Mouse (Mus musculus): ENCODE measurements around the gene Cfap70. TPM values are rescaled to one million over a fixed set of nuclear protein-coding genes. Genes with fewer than 3 reads are reported as not detected.

Gene Cfap70
- total RNA-seq (2021): 1 to 10 TPM in 1 of 2 experiments, under 1 TPM in 1; 0.96 to 1.1 TPM
- long read RNA-seq, experiment 1: 0 reads
- long read RNA-seq, experiment 2, partial matches to known transcripts: 2 of 2 reads
- long read RNA-seq, experiment 2, other reads (novel, unspliced or antisense): 0 of 2 reads

DNA sequence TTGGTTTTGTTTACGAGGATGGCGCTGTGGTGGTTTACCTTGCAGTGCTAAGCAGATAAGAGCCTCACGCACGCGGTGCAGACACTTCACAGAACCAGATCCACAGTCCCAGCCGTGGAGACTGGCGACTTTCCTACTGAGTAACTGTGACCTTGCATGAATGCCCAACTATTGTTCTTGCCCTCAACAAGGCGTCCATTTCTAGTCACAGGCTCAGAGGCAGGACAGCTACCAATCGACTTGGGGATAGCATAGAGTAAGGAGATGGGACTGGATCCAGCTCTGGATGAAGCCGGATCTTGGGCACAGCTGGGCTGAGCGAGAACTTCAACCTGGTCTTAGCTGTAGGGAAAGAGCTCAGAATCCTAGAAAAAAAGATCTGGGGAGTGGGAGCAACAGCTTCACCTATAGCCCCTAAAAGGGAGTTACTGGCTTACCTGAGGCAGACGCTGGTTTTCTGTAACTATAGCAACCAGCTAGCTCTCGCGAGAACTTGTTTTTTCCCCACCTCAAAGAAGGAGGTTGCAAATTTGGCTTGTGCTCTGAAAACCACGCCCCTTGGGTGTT lies at the start of gene Cfap70:
Cfap70 (minus strand) TSS at position 462 of the 567 bp plus-strand sequence.
- peak; percentile 41 to 51 for DNase-seq (ENCODE audit: low spot score in 2 of 2)

DNA sequence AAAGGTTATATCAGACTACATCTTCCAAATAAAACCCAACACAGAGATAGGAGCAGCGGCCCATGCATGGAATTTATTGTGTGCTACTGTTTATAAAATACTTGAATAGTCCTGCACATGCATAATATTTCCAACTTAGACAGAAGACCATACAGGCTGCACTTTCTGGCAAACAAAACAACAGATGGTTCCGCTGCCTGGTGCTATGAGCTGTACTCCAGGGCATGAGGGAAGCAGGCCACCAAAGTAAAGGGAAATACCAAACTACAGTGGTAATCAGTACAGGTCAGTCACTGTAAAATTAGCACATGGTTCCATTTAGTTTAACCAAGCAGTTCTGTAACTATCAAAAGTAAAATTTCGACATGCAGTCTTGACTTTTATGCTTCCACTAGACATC lies 48.0 kb upstream of the Cfap70 start:
- no peak for DNase-seq (ENCODE audit: low spot score in 2 of 2)

DNA sequence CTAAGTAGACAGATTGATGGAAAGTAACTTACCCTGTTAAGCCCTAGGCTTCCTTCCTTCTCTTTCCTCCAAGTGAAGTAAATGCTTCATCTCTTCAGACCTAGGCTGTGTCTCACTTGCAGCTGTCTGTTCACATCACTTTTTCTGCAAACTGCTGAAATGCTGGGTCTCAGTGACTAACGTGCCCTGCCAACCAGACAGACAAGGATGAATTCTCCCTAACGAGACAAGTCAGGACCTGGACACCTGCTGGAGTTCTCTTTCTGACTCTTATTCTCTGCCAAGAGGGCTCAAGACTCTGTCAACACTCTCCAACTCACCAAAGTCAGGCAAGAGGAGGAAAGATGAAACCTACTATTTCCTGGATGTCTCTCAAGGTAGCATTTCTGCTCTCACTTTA lies 44.6 kb upstream of the Cfap70 start, which contains the start of gene Mss51:
Mss51 (minus strand) TSS at position 299 of the 400 bp plus-strand sequence.
- no peak for DNase-seq (ENCODE audit: low spot score in 2 of 2)

DNA sequence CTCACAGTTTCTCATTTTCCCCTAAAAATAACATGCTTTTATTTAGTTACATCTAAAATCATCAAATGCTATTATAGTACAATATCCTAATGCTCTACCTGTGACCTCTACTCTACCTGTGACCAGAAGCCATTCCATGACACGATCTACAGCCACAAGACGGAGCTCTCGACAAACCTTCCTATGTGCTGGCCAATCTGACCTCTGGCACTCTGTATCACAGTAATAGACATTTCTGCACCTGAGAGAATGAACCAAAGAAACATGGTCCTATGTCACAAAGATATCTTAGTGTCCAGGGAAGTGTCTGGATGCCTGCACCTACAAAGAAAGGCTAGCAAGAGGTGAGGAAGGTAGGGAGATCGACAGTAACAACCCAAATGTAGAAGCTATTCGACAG lies 34.0 kb upstream of the Cfap70 start:
- no peak for DNase-seq (ENCODE audit: low spot score in 2 of 2)

DNA sequence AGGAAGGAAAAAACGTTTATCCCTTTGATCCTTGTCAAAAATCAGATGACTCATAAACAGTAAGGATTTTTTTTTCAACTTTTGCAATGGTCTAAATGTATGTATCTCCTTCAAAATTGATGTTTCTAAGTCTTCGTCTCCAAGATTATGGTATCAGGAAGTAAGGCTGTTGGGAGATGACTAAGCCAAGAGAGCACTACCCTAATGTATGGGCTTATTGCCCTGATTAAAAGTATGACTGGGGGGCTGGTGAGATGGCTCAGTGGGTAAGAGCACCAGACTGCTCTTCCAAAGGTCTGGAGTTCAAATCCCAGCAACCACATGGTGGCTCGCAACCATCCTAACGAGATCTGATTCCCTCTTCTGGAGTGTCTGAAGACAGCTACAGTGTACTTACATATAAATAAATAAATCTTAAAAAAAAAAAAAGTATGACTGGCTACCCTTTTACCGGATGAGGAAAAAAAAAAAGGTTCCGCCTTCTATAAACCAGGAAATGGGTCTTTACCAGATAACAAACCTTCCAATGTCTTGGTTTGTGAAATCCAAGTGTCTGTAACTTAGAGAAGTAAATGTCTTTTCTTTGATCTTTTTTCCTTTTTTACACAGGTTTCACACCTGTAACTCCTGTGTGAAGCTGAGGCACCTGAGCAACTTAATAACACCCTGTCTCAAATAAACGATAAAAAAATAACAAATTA lies 30.2 kb upstream of the Cfap70 start:
- DNase-seq (ENCODE audit: low spot score in 2 of 2): no peak

DNA sequence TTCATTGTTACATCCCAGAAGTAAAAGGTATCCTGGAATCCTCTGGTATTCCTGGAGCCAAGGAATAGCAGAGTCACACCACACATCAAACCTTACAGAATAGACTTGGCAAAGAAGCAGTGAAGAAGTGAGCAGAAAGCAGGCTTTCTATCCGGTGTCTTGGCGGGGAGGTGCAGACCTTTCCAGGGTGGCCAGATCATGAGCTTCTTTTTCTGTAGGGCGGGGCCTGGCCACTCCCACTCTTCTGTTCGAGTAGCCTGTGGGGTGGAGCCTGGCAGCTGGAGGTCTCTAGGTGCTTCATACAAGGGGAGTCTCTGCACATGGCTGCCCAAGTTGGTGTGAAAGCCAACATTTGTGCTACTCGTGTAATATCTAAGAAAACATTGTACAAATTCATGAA lies 29.2 kb upstream of the Cfap70 start:
- DNase-seq (ENCODE audit: low spot score in 2 of 2): no peak

DNA sequence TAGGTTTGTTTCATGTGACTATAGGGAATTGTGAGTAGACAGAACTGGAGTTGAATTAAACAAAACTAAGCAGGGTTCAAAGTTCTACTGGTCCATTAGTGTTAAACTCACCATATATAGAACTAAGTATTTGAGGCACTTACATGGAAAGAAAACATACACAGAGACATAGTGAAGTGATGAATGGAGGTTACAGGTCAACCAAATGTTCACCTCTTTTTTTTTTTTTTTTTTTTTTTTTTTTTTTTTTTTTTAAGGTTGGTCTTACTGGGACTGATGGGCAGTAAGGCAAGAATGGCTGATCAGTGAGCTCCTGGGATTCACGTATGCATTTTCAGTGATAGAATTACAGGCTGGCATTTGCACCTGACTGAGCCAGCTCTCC lies 28.2 kb upstream of the Cfap70 start:
- no peak for DNase-seq (ENCODE audit: low spot score in 2 of 2)

DNA sequence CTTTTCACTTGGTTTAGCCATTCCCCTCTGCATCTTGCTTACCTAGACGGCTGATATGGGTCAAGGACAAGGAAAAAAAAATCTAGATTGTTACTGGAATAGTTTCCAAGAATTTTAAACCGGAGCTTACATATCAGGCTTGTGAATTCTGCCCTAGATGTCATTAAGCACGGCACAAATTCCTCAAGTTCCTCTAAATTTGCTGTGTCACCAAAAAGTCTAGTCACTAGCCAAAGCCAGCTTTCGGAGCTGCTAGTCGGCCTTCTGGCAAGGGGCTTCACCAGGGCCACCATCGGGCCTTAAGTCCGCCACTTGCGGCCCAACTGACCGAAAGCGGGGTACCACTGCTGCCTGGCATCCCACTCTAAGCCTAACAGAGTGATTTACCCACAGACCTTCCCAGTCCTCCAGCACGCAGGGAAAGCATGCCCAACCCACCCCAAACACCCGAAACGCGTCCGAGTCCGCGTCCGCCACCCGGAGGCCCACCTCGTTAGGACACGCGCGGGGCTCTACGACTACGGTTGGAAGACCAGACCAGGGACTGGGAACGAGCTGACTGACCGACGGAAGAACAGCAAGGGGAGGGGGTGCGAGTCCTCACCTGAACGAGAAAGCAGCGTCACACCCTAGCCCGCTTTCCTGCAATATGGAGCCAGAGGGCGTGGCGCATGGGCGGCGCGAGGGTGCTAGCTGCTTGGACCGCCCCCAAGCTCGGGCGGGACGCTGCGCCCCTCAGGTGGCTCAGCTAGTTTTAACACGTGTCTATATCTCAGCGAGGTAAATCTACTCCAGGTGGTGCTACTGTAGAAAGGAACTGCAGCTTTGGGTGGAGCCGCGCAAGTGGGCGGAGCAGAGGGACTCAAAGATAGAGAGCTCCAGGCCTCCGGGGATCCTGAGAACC lies 27.5 kb upstream of the Cfap70 start, which contains the start of gene Anxa7:
Anxa7 (minus strand) TSS at position 843 of the 904 bp plus-strand sequence.
- DNase-seq (ENCODE audit: low spot score in 2 of 2): peak; percentile 78 to 80

DNA sequence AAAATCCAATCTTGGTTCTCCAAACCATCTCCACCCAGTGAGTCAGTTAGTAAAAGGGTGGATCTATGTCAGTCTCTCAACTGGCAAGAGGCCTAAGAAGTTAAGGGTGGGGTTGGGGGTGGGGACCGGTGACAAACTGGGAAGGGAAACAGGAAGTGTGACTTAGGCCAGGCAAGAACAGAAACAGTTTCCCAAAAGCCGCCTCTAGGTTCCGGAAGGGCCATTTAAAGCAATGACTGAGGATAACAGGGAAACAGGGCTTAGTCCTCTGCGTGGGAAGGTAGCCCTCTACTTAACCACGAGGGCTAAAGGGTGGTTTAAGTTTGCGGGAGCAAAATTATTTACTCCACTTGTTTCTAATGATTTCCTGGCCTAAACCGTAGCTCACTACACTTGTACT lies 26.8 kb upstream of the Cfap70 start:
- DNase-seq (ENCODE audit: low spot score in 2 of 2): peak; percentile 26 to 34

DNA sequence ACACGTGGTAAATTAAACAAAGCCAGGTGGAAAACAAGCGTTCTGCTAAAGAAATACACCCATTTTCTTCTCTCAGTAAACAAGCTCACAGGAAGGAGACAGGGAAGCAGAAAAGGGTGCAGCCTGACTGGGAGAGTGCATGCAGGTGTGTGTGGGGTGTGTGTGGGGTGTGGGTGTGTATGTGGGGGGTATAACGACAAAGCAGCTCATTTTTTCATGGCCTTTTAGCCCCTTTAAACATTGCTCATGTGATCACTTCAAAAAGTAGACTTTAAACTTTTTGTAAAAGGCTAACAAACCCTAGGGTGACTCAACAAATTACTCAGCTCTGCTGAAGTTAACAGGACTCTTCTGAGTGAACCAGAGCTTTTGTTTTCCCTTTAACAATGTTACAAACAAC lies 26.4 kb upstream of the Cfap70 start:
- DNase-seq (ENCODE audit: low spot score in 2 of 2): no peak

DNA sequence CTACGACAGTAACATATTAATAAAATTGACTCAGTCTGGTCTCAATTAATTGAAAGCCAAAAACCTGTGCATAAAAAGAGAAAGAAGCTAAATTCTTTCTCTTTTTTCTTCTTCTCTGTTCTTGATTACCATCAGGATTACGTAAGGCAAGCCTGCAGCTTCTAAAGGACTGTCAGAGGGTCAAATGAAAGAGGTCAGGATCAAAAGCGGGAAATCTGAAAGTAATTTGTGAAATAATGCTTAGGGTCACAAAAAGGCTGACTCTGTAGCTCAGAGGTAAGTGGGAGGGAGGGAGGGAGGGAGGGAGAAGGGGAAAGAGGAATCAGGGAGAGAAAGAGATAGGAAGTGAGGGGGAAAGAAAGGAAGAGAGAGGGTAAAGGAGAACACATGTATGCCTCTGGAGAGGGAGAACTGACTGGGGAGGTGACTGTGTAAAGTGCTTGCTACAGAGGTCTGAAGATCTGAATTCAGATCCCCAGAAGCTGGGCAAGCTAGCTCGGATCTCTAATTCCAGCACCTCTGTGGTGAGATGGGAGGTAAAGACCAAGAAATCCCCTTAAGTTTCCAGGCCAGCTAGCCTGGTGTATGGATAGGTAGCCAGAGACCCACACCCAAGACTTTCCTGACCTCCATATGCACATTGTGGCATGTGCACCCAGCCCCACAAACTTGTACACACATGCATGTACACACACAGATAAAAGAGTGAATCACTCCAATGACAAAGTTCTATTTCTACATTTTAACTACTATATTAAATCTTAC lies 25.4 kb upstream of the Cfap70 start:
- no peak for DNase-seq (ENCODE audit: low spot score in 2 of 2)

DNA sequence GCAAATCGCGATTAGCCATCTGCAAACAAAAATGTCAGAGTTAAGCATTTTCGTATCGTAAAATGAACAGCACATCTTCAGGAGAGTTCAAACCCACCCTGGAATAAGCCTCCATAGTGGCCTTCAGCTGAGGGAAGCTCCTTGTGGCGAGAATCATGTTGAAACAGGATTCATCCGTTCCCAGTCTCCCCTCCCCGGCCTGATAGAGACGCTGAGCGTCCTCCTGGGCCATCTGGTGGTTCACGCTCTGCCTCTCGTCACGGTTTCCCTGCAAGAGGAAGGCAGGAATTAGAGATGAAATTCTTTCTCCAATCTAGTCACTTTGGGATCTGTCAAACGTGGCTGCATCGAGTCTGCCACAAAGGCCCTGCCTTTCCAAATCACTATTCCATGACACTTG lies 8.2 kb upstream of the Cfap70 start:
- DNase-seq (ENCODE audit: low spot score in 2 of 2): no peak

DNA sequence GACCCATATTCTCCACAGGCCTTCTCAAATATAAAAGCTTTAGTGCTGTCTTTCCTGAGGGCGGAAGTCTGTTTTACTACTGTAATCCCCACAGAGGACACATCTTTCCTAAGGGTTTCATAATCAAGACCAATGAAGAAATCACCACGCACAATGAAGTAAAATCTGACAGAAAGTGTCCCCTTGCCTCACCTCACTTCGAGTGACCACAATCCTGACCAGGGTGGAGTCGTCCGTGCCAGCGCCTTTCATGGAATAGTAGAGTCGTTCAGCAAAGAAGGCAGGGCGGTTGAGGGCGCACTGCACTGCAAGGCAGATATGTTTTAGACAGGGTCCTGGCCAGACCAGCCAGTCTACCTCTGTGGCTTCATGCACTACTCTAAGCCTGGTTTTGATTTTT lies 6.4 kb upstream of the Cfap70 start:
- DNase-seq (ENCODE audit: low spot score in 2 of 2): no peak

DNA sequence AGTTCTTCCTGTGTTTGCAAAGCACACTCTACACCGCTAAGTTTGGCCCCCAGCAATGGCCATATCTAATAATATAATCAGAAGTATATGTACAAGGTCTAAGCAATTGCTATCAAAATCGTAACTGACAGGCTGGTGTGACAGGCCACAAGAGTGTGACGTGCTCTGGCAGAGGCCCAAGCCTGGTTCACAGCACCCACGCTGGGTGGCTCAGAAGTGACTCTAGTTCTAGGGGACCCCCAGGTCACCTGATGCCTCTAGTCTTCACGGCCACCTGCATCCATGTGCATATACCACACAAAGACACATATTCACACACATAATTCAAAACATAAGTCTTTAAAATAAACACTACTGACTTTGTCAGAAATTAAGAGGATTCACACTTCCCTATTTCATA lies 903 bp upstream of the Cfap70 start:
- no peak for DNase-seq (ENCODE audit: low spot score in 2 of 2)

DNA sequence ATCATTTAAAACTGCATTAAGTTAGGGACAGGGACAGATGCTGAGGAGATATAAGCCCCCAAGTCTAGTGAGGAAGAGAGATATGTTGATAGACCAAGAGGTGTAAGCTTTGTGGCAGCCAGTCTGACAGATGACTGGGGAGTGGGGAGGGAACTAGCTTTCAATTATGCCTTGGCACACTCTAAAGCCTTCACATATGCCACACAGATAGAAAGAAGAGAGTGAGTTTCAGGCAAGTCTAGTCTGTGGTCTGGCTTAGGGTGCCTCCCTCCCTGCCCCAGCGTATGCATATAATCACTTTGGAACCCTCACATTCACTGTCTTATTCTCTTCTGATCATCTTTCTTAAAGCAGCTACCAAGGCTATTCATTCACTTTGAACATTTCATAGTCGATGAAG lies 724 bp downstream of the Cfap70 start:
- DNase-seq (ENCODE audit: low spot score in 2 of 2): no peak

DNA sequence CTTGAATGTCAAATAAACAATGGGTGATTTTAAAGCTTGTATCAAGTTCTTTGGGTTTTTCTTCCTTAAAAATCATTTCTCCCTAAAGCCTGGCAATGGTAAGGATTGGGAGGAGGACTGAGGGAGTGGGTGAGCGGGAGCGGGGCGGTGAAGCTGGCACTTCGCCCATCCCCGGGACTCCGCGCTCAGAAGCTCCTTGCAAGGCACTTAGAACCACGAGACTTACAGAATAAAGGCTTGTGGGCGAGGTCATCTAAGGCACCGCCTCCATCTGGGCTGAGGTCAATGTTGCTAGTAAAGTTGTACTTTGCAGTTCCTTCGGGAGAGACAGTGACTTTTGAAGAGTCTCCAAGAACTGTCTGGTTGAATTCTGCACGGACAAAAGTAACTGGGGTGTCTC lies 4.8 kb downstream of the Cfap70 start:
- DNase-seq (ENCODE audit: low spot score in 2 of 2): no peak

DNA sequence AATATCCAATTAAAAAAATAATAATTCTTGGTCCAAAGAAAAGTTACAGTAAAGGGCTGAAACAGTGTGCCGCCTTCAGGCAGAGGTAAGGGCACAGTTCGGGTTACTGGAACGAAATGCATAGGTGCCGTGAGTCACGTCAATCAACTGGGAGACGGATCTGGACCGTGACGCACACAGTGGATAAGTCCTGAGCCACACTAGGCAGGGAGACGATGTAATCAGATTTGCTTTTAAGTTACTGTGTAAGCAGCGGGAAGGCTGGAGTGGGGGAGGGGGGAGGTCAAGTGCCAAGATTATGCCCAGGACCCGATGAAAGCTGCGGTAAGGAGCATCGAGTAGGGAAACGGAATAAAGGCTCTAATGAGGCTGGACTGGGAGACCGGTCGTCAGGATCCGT lies 9.8 kb downstream of the Cfap70 start:
- DNase-seq (ENCODE audit: low spot score in 2 of 2): no peak

DNA sequence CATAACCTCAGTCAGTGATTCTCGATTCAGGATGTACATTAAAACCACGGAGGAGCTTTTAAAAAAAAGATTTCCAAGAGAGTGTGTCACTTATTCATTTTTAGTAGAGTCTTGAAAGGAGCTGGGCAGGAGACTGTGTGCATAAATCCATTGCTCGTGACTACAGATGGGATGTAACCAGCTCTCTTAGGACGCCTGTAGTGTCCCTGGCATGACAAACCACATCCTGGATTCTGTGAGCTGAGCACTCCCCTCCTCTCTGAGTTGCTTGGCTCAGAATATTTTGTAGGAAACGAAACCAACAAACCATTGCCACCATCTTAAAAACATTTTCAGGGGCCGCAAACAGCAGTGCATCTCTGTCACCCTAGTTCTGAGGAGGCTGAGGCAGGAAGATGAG lies 15.1 kb downstream of the Cfap70 start:
- no peak for DNase-seq (ENCODE audit: low spot score in 2 of 2)

DNA sequence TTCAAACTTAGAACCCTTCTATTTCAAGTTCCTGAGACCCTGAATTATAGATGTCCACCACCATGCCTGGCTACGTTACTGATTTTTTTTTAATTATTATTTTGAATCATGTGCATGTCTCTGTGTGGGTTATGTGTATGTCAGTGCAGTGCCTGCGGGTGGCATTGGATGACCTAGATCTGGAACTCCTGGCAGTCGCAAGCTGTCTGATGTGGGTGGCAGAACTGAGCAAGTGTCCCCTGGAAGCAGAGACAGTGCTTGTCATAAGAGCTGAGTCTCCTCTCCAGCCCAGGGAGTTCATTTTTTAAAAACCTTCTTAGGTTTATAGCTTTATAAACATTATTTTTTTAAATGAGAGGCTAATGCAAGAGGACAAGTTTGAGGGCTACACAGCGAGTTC lies 19.6 kb downstream of the Cfap70 start:
- no peak for DNase-seq (ENCODE audit: low spot score in 2 of 2)

DNA sequence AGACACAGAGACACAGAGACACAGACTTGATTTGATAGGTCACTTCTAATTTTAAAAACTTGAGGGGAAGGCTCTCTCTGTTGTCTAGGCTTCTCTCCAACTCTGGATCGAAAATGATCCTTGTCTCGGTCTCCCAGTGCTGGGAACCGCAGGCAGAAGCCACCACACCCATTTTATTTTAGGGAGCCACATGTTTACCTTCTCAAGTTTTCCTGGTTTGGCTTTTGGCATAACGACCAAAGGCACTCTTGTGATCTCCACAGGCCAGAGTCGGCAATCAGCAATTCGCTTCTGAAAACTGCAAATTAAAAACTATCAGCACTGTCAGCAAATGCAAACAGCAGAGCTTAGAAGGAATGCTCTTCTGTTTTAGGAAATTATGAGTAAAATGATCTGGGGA lies 20.3 kb downstream of the Cfap70 start:
- DNase-seq (ENCODE audit: low spot score in 2 of 2): no peak

DNA sequence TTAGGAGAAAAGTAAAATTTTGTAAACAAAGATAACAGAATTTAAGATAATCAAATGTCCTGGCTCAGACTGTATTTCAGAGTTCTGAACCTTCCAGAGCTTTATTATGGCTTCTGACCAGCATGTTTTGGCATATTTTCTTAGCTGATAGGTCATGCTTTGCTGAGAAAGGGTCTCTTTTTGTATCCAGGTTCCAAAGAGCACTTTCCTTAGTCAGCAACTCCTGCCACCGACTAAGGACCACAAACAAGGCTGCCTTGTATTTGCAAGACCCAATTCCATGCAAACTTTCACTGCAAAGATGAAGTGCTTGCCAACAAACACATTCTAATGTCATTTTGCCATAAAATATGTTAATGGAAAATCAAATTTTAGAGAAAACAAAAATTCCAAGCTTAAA lies 22.2 kb downstream of the Cfap70 start:
- no peak for DNase-seq (ENCODE audit: low spot score in 2 of 2)

All from adrenal gland, adult 18-20 months (tissue).